Mouse (Mus musculus) testis, adult 2 months (tissue): ENCODE measurements at regions not wholly inside any gene's neighbourhood (a gene's known extent, or its start where the extent isn't known, plus 50 kb on each side); places are given as distances from the start of the nearest gene placed in this dataset.

Experiments
- CTCF ChIP-seq: fragments of 200-500 bp; IDR thresholded peaks from 2 replicates; pipeline ENCODE4 v1.5.1; 2012; ENCODE audit warnings: low read depth, mild to moderate bottlenecking, inconsistent platforms, low read length, moderate library complexity; ENCODE audit not compliant: control insufficient read depth, insufficient read depth, insufficient replicate concordance
- POLR2A ChIP-seq: fragments of 200-500 bp; IDR thresholded peaks from 2 replicates; pipeline ENCODE4 v1.6.1; 2012; ENCODE audit warnings: low read depth, mild to moderate bottlenecking, inconsistent platforms, low read length, moderate library complexity; ENCODE audit not compliant: control insufficient read depth

DNA sequence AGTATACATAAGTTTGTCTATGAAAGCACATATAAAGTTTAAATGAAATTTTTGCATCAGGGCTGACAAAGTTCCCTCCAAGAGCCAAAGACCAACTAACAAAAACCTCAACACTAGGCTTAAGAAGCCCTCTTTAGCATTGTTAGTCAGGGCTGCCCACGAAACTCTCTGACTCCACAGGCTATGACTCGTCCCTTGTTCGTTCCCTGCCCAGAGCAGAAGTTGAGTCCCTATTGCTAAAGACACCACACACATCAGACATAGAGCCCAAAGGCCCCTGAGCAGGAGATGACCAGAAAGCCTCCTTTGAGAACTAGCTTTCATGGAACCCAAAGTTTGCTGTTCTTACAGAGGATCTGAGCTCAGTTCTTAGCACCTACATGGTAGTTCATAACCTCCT, 99.5 kb upstream of the Thbs1 start:
- TF ChIP-seq CTCF (no peak), POLR2A (no peak)
